Mouse (Mus musculus): ENCODE measurements around the gene Zfp750. TPM values are rescaled to one million over a fixed set of nuclear protein-coding genes. Genes with fewer than 3 reads are reported as not detected.

Zfp750 gene
- polyA plus RNA-seq, 1 experiment from 2014 or later = 0.19 TPM

DNA sequence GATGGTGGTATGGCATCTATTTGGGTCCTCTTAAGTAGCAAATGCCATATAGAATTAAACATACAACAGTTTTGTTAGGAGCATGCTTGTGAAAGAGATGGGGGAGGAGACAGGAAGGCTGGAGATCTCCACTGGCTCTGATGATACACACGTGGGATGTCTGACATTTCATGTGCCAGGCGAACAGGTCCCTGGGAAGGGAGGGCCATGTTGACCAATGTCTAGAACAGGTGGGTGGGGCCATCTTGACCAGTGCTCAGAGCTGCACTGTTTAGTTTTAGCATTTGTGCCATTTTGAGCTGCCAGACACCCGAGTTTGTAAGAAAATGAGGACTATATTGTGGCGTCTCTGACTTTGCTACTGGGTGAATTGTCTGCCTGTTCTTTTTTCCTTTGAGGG is 10.7 kb downstream of the Zfp750 start:
- no peaks in the 10 kb centered on the region for H3K9me3 ChIP-seq (replicated peaks; ENCODE audit: control insufficient read depth, low read length)

DNA sequence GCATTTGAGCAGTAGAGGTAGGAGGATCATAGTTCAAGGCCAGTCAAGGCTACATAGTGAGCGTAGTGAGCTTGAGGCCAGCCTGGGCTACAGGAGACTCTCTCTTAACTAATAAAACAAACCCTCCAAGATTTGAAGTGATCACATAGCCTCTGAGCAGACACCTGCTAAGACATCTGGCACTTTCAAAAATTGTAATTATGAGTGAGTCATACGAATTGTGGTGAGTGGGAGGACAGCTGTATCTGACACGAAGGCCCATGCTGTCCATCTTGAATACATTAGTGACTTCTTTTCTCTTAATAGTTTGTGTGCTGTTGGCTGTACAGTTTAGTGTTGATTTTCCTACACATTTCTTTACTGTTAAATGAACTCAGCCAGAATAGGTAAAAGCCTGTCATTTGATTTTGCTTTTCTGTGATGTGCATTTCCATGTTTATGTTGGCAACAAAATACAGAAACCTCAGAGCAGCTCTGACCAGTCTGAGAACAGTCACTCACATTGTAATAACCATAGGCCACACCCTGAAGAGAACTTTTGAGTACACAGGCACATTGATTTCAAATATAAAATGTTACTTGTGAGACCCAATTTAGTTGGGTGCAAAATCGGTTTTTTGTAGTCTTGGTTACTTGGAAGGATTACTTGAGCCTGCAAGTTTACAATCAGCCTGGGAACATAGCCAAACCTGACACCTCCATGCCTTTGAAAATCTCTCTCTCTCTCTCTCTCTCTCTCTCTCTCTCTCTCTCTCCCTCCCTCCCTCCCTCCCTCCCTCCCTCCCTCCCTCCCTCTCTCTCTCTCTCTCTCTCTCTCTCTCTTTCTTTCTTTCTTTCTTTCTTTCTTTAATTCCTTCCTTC is 16.9 kb downstream of the Zfp750 start:
- no peaks in the 10 kb centered on the region for H3K27me3 ChIP-seq (ENCODE audit: control insufficient read depth, insufficient read depth, low read length)
- H3K4me1 ChIP-seq (ENCODE audit: control insufficient read depth, insufficient read depth, low read length) = peaks cover 11% of the 10 kb centered on the region; the same call in 1 of the 2 replicates
- H3K4me3 ChIP-seq (ENCODE audit: low read depth, low read length) = no peak overlapping the region
- no peak overlapping the region for H3K9ac ChIP-seq (ENCODE audit: low read depth, low read length)
- 76% methylated on average over 4 of the region's 4 CpGs for WGBS (ENCODE audit: insufficient replicate concordance)
- H3K27ac ChIP-seq (ENCODE audit: low read depth, low read length) = no peak overlapping the region
- no peaks in the 10 kb centered on the region; the same call in 1 of the 2 replicates for H3K36me3 ChIP-seq (ENCODE audit: control insufficient read depth, insufficient read depth, low read length)
- ATAC-seq (replicated peaks; ENCODE audit: insufficient number of reproducible peaks, low FRiP score, low TSS enrichment) = no peak
- no peak overlapping the region for H3K4me2 ChIP-seq
- H3K9me3 ChIP-seq (replicated peaks; ENCODE audit: control insufficient read depth, low read length) = no peaks in the 10 kb centered on the region

More for the DNA sequence above, 10.7 kb downstream of the Zfp750 start:
- H3K27ac ChIP-seq (ENCODE audit: low read depth, low read length) = no peak overlapping the region
- H3K4me3 ChIP-seq (ENCODE audit: low read depth, low read length) = no peak overlapping the region
- H3K36me3 ChIP-seq (ENCODE audit: control insufficient read depth, insufficient read depth, low read length) = no peaks in the 10 kb centered on the region; the same call in 1 of the 2 replicates
- WGBS (ENCODE audit: insufficient replicate concordance) = 65% methylated on average over 4 of the region's 4 CpGs
- no peaks in the 10 kb centered on the region for H3K4me1 ChIP-seq (ENCODE audit: control insufficient read depth, insufficient read depth, low read length)
- no peak for ATAC-seq (replicated peaks; ENCODE audit: insufficient number of reproducible peaks, low FRiP score, low TSS enrichment)
- H3K9ac ChIP-seq (ENCODE audit: low read depth, low read length) = no peak overlapping the region
- H3K4me2 ChIP-seq = no peak overlapping the region
- H3K27me3 ChIP-seq (ENCODE audit: control insufficient read depth, insufficient read depth, low read length) = no peaks in the 10 kb centered on the region

DNA sequence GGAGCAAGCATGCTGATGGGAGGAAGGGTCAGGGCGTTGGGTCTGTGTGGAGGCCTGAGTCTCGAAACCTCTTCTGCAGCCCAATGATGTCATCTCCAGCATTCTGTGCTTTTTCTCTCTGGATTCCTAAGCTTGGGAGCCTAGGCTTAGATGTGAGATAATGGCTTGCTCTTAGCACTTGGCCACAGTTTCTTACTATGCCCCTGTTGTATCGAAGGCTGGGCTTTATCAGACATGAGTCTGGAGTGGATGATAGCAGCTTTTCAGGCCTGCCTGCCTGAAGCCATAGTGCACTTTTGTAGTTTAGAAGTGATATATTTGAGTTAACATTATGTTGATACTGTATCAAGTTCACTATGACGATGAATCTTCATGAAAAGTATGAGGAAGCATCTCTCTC is 17.6 kb downstream of the Zfp750 start:
- no peak for ATAC-seq (replicated peaks; ENCODE audit: insufficient number of reproducible peaks, low FRiP score, low TSS enrichment)

DNA sequence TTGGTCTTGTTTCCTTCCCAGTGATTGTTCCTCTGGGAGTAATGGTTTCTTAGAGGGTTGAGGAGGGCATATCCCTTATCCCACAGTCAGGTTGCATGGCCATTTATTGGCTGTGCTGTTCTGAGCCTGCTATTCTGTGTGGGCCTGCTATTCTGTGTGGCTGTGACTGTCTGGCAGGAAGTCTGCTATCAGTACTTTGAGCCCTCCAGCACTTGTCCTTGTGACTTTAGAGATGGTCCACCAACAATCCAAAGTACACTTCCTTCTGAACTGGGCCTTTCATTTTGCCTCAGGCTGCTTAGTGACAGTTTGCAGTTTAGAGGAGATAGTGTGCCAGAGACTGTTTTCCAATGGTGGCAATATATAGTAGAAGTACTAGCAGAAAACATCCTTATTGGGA is 18.5 kb downstream of the Zfp750 start:
- Histone ChIP-seq H3K27me3 (ENCODE audit: control insufficient read depth, insufficient read depth, low read length) (no peaks in the 10 kb centered on the region), H3K4me3 (ENCODE audit: low read depth, low read length) (no peak overlapping the region), H3K36me3 (ENCODE audit: control insufficient read depth, insufficient read depth, low read length) (no peaks in the 10 kb centered on the region; the same call in 1 of the 2 replicates), H3K27ac (ENCODE audit: low read depth, low read length) (no peak overlapping the region), H3K9me3 (replicated peaks; ENCODE audit: control insufficient read depth, low read length) (no peaks in the 10 kb centered on the region), H3K9ac (ENCODE audit: low read depth, low read length) (no peak overlapping the region), H3K4me2 (no peak overlapping the region), H3K4me1 (ENCODE audit: control insufficient read depth, insufficient read depth, low read length) (peaks cover 11% of the 10 kb centered on the region; the same call in 1 of the 2 replicates)
- no peak for ATAC-seq (replicated peaks; ENCODE audit: insufficient number of reproducible peaks, low FRiP score, low TSS enrichment)

More for the DNA sequence above, 17.6 kb downstream of the Zfp750 start:
- Histone ChIP-seq H3K27me3 (ENCODE audit: control insufficient read depth, insufficient read depth, low read length) (no peaks in the 10 kb centered on the region), H3K4me3 (ENCODE audit: low read depth, low read length) (no peak overlapping the region), H3K9me3 (replicated peaks; ENCODE audit: control insufficient read depth, low read length) (no peaks in the 10 kb centered on the region), H3K27ac (ENCODE audit: low read depth, low read length) (peak overlapping the region; percentile 29; the same call in 1 of the 2 replicates), H3K9ac (ENCODE audit: low read depth, low read length) (no peak overlapping the region), H3K36me3 (ENCODE audit: control insufficient read depth, insufficient read depth, low read length) (no peaks in the 10 kb centered on the region; the same call in 1 of the 2 replicates), H3K4me1 (ENCODE audit: control insufficient read depth, insufficient read depth, low read length) (peaks cover 11% of the 10 kb centered on the region; the same call in 1 of the 2 replicates), H3K4me2 (no peak overlapping the region)
- WGBS (ENCODE audit: insufficient replicate concordance) = 48% methylated on average over 4 of the region's 4 CpGs

DNA sequence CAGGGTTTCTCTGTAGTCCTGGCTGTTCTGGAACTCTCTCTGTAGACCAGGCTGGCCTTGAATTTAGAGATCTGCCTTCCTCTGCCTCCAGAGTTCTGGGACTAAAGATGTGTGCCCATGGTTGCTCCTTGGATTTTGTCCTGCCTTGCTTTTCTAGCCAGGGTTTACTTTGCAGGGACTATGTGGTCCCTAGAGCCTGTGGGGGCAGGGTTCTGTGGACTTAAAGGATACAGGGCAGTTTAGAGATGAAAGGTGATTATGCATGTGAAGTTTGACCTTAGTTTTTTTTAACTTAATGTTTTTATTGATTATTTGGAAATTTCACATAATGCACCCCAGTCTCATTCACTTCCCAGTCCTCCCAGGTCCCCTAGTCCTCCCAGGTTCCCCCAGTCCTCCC is 28.5 kb downstream of the Zfp750 start:
- Histone ChIP-seq H3K4me3 (ENCODE audit: low read depth, low read length) (no peak overlapping the region), H3K4me2 (no peak overlapping the region), H3K4me1 (ENCODE audit: control insufficient read depth, insufficient read depth, low read length) (no peaks in the 10 kb centered on the region), H3K27me3 (ENCODE audit: control insufficient read depth, insufficient read depth, low read length) (no peaks in the 10 kb centered on the region), H3K9me3 (replicated peaks; ENCODE audit: control insufficient read depth, low read length) (no peaks in the 10 kb centered on the region), H3K9ac (ENCODE audit: low read depth, low read length) (no peak overlapping the region), H3K27ac (ENCODE audit: low read depth, low read length) (no peak overlapping the region), H3K36me3 (ENCODE audit: control insufficient read depth, insufficient read depth, low read length) (no peaks in the 10 kb centered on the region)
- no peak for ATAC-seq (replicated peaks; ENCODE audit: insufficient number of reproducible peaks, low FRiP score, low TSS enrichment)

DNA sequence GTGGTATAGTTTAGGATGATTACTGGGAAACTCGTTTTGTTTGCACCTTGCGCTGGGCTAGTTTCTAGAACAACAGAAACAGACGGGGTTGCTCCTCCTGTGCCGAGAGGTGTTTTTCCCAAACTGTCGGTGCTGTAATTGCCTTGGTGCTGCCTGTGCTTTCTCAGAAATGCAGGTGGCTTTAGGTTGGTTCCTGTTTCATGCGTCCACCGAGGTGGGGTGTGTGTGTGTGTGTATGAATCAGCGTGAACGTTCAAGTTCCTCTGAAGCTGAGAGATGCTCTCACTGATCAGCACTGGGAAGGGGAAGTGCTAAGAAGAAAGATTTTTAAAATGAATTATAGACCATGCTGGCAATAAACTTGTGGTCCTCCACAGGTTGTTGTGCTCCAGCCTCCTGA is 33.3 kb downstream of the Zfp750 start:
- WGBS (ENCODE audit: insufficient replicate concordance) = 88% methylated on average over 9 of the region's 9 CpGs
- ATAC-seq (replicated peaks; ENCODE audit: insufficient number of reproducible peaks, low FRiP score, low TSS enrichment) = no peak
- H3K36me3 ChIP-seq (ENCODE audit: control insufficient read depth, insufficient read depth, low read length) = no peaks in the 10 kb centered on the region
- no peak overlapping the region for H3K4me3 ChIP-seq (ENCODE audit: low read depth, low read length)
- H3K9me3 ChIP-seq (replicated peaks; ENCODE audit: control insufficient read depth, low read length) = no peaks in the 10 kb centered on the region
- H3K4me1 ChIP-seq (ENCODE audit: control insufficient read depth, insufficient read depth, low read length) = no peaks in the 10 kb centered on the region
- H3K27me3 ChIP-seq (ENCODE audit: control insufficient read depth, insufficient read depth, low read length) = no peaks in the 10 kb centered on the region
- H3K27ac ChIP-seq (ENCODE audit: low read depth, low read length) = no peak overlapping the region
- H3K4me2 ChIP-seq = no peak overlapping the region
- H3K9ac ChIP-seq (ENCODE audit: low read depth, low read length) = no peak overlapping the region

DNA sequence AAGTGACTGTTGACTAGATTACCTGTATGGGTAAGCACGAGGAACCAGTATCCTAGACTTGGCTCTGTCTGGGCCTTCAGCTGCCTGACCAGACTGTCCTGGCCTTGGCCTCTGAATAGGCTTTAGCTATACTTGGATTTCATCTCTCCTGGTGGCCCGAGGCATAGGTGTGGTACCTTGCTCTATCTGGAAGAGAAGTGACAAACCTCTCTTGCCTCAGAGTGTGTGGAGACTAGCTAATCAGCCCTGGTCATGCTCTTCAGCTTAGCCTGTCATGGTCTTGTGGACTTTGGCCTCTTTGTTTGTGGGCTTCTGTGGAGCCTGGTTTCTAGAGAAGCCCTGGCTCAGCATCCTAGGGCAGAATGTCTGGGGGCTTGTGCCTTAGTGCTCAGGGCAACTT is 38.0 kb downstream of the Zfp750 start:
- Histone ChIP-seq H3K4me1 (ENCODE audit: control insufficient read depth, insufficient read depth, low read length) (no peaks in the 10 kb centered on the region), H3K4me2 (no peak overlapping the region), H3K9me3 (replicated peaks; ENCODE audit: control insufficient read depth, low read length) (no peaks in the 10 kb centered on the region), H3K27ac (ENCODE audit: low read depth, low read length) (no peak overlapping the region), H3K4me3 (ENCODE audit: low read depth, low read length) (no peak overlapping the region), H3K36me3 (ENCODE audit: control insufficient read depth, insufficient read depth, low read length) (no peaks in the 10 kb centered on the region; the same call in 1 of the 2 replicates), H3K9ac (ENCODE audit: low read depth, low read length) (no peak overlapping the region), H3K27me3 (ENCODE audit: control insufficient read depth, insufficient read depth, low read length) (no peaks in the 10 kb centered on the region)
- ATAC-seq (replicated peaks; ENCODE audit: insufficient number of reproducible peaks, low FRiP score, low TSS enrichment) = no peak
- WGBS (ENCODE audit: insufficient replicate concordance) = 94% methylated on average over 2 of the region's 2 CpGs

DNA sequence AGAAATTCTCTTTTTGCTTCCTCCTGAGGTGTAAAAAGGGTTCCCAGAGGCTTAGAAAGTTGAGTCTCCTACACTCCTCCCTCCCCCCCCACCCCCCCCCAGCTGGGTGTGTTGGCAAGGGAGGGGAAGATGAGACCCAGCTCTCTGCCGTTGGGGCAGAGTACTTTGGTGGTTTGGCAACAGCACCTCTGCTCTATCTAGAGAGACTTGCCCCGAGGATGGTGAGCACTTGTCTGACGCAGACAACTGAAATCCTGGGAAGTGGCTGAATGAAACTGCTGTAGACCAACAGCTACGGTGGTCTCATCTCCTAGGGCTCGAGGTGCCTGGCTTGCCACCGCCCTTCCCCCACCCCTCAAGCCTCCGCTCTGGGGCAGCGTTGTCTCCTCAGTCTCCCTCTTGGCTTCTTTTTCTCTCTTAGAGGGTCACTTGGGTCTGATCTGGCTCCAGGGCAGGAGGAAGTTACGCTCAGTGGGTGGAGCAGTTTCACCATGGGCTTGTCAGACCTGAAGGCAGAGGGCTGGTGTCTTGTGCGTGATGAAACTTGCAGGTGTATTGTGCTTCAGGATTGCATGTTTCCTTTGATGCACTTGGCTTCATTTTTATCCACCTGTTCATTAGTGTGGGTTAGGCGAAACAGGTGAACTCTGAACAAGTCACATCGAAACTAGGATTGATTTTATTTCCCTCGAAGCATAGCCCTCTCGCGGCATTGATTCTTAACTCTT is 39.5 kb downstream of the Zfp750 start:
- Histone ChIP-seq H3K27ac (ENCODE audit: low read depth, low read length) (no peak overlapping the region), H3K4me3 (ENCODE audit: low read depth, low read length) (no peak overlapping the region), H3K9me3 (replicated peaks; ENCODE audit: control insufficient read depth, low read length) (no peaks in the 10 kb centered on the region), H3K36me3 (ENCODE audit: control insufficient read depth, insufficient read depth, low read length) (no peaks in the 10 kb centered on the region; the same call in 1 of the 2 replicates), H3K27me3 (ENCODE audit: control insufficient read depth, insufficient read depth, low read length) (no peaks in the 10 kb centered on the region), H3K4me2 (no peak overlapping the region), H3K4me1 (ENCODE audit: control insufficient read depth, insufficient read depth, low read length) (no peaks in the 10 kb centered on the region), H3K9ac (ENCODE audit: low read depth, low read length) (no peak overlapping the region)
- no peak for ATAC-seq (replicated peaks; ENCODE audit: insufficient number of reproducible peaks, low FRiP score, low TSS enrichment)
- WGBS (ENCODE audit: insufficient replicate concordance) = 83% methylated on average over 15 of the region's 15 CpGs
